Mouse (Mus musculus) neural tube, embryonic 12.5 days (tissue): ENCODE data around the gene Pmp22. TPM values are rescaled to one million over a fixed set of nuclear protein-coding genes. Genes with fewer than 3 reads are reported as not detected.

Source experiments
- ATAC-seq: fragments of 200-750 bp; cut with Nextera tagmentation; 2 replicates; pipeline ENCODE4 v1.8.0; 2017; ENCODE audit warnings: low read depth, mild to moderate bottlenecking, moderate TSS enrichment, moderate library complexity; ENCODE audit not compliant: low FRiP score
- H3K27ac ChIP-seq: fragments of 300-500 bp; sonication (generic); 2 replicates; pipeline ENCODE4 v1.5.1; 2016
- H3K27me3 ChIP-seq: fragments of 300-500 bp; sonication (generic); replicated peaks from 2 replicates; pipeline ENCODE4 v1.6.1; 2016; ENCODE audit warnings: mild to moderate bottlenecking
- H3K36me3 ChIP-seq: fragments of 300-500 bp; sonication (generic); 2 replicates; pipeline ENCODE4 v1.6.1; 2016; ENCODE audit warnings: mild to moderate bottlenecking
- H3K4me1 ChIP-seq: fragments of 300-500 bp; sonication (generic); 2 replicates; pipeline ENCODE4 v1.6.1; 2016
- H3K4me2 ChIP-seq: fragments of 300-500 bp; sonication (generic); replicated peaks from 2 replicates; pipeline ENCODE4 v1.6.1; 2016; ENCODE audit warnings: mild to moderate bottlenecking
- H3K4me3 ChIP-seq: fragments of 300-500 bp; sonication (generic); 2 replicates; pipeline ENCODE4 v1.5.1; 2016
- H3K9ac ChIP-seq: fragments of 300-500 bp; sonication (generic); 2 replicates; pipeline ENCODE4 v1.6.1; 2016; ENCODE audit warnings: mild to moderate bottlenecking
- H3K9me3 ChIP-seq: fragments of 300-500 bp; sonication (generic); 2 replicates; pipeline ENCODE4 v1.6.1; 2016; ENCODE audit warnings: mild to moderate bottlenecking
- WGBS: fragments of 180-500 bp; shearing (Covaris S2); methylation state at CpG from one replicate; pipeline ENCODE4 v1.1.7; 2016; 5-methylcytosine and 5-hydroxymethylcytosine counted together
- polyA plus RNA-seq: library from polyadenylated mRNA; unstranded; fragments of >200 nt; fragmentation: Nextera tagmentation; extraction: Ambion mirVana; gene quantifications from 2 replicates; pipeline ENCODE4 v1.2.1, GENCODE M21; 2016

Pmp22 gene
- polyA plus RNA-seq, 1 experiment from 2014 or later: 29.8 TPM

DNA sequence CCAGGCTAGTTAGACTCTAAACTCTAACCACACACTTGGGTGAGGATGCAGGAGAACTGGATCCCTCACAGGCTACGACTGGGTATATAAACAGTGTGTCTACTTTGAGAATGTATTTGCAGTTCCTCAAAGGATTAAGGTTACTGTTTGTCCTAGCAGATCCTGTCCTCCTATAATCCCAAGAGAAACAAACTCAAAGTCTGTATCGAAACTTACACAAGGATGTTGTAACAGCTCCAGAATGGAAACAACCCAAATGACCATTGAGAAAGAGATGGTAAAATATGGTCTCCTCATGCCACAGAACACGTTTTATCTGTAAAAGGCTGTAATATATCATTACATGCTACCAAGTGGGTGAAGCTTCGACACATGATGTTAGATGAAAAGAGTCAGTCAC, 39.0 kb downstream of the Pmp22 start:
- H3K4me1 ChIP-seq: no peaks in the 10 kb centered on the region
- WGBS: 78% methylated on average over 4 of the region's 4 CpGs
- H3K4me3 ChIP-seq: no peak overlapping the region
- no peak overlapping the region for H3K27ac ChIP-seq
- H3K36me3 ChIP-seq: no peaks in the 10 kb centered on the region
- H3K9me3 ChIP-seq: no peaks in the 10 kb centered on the region
- H3K4me2 ChIP-seq: no peak overlapping the region
- H3K9ac ChIP-seq: no peak overlapping the region
- H3K27me3 ChIP-seq: no peaks in the 10 kb centered on the region
- no peak for ATAC-seq

DNA sequence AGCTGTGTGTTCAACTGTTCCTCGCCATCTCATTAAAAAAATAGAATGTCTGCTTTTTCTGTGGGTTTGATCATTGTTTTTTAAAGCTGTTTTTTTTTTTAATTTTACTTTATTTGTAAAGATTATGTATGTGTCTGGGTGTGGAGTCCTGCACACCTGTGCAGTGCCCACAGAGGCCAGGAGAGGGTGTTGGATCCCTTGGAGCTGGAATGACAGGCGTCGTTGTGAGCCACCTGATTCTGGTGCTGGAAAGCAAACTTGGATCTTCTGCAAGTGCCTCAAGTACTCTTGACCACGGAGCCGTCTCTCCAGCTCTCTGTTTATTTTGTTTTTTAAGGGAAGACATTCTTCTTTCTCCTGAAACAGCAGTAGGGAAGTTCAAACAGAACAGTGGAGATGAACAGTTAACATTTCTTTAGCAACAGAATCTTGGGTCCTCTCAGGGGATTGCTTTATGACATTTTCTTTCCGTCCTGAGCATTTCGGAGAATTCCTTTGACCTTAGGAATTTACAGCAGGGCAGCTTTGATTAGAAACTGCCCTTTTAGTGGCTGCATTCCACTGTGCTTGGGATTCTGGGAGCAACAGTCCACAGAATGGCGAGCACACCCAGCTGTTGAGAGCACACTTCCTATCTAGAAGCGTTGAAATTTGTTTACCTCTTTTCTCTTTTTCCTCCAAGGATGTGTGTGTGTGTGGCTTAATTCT, 39.9 kb downstream of the Pmp22 start:
- Histone ChIP-seq H3K4me1 (no peaks in the 10 kb centered on the region), H3K9me3 (no peaks in the 10 kb centered on the region), H3K4me3 (no peak overlapping the region), H3K36me3 (no peaks in the 10 kb centered on the region), H3K27ac (no peak overlapping the region), H3K27me3 (no peaks in the 10 kb centered on the region), H3K9ac (no peak overlapping the region), H3K4me2 (no peak overlapping the region)
- no peak for ATAC-seq
- 23% methylated on average over 9 of the region's 9 CpGs for WGBS

DNA sequence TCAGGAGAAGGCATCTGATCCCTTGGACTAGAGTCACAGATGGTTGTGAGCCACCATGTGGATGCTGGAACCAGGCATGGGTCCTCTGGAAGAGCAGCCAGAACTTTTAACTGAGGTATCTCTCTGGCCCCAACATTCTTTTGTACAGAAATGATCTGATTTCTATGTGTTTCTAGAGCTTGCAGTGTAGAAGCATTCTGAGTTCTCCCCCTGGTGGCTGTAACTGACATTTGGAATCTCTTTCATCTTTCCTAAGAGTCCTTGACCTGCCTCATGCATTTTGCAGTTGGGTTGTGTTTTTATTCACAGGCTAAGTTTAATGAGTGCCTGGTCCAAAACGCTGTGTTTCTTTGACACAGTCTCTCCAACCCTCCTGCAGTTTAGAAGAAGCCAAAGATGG, 43.2 kb downstream of the Pmp22 start:
- ATAC-seq: no peak

DNA sequence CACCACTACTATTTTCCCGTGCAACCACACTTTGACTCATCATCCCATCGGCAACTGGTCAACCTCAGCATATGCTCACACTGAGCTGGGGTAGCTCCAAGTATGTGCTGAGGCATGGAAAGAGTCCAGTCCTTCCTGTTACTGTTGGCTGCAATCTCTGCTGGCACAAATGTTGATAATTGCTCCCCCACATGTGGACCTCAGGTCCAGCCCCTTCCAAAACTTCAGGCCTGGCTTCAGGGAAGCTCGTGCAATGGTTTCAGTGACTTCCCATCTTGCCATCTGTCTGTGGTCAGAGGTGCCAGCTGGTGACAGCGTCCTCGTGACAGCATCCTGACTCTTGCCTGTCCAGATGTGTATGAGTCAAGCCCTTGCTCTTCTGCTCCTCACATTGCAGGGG, 44.8 kb downstream of the Pmp22 start:
- no peak overlapping the region for H3K4me3 ChIP-seq
- H3K27ac ChIP-seq: no peak overlapping the region
- H3K4me2 ChIP-seq: no peak overlapping the region
- no peaks in the 10 kb centered on the region for H3K36me3 ChIP-seq
- no peak overlapping the region for H3K9ac ChIP-seq
- 87% methylated on average over 5 of the region's 5 CpGs for WGBS
- H3K9me3 ChIP-seq: no peaks in the 10 kb centered on the region
- H3K27me3 ChIP-seq: no peaks in the 10 kb centered on the region
- no peaks in the 10 kb centered on the region; the same call in 1 of the 2 replicates for H3K4me1 ChIP-seq
- no peak for ATAC-seq

More for the DNA sequence above, 43.2 kb downstream of the Pmp22 start:
- H3K27me3 ChIP-seq: no peaks in the 10 kb centered on the region
- no peaks in the 10 kb centered on the region for H3K9me3 ChIP-seq
- H3K27ac ChIP-seq: no peak overlapping the region
- H3K36me3 ChIP-seq: no peaks in the 10 kb centered on the region
- H3K4me2 ChIP-seq: no peak overlapping the region
- H3K4me3 ChIP-seq: no peak overlapping the region
- WGBS: 29% methylated on average over 1 of the region's 1 CpGs
- no peak overlapping the region for H3K9ac ChIP-seq
- H3K4me1 ChIP-seq: no peaks in the 10 kb centered on the region

DNA sequence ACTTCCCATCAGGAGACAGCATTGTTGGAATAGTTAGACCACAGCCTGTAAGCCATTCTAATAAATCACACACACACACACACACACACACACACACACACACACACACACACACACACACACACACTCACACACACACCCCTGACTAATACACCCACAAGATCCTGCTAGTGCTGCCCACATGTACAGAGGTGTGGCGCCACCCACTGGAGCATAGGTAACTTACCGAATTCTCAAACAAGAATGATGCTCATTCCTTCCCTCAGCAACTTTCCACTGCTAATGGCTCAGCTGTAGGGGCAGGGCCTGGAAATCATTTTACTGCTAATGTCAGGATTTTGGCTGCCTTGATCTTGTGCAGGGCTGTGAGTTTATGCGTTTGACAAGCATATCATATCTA, 46.5 kb downstream of the Pmp22 start:
- Histone ChIP-seq H3K27ac (no peak overlapping the region), H3K4me1 (peaks cover 4% of the 10 kb centered on the region; the same call in 1 of the 2 replicates), H3K36me3 (no peaks in the 10 kb centered on the region), H3K9me3 (no peaks in the 10 kb centered on the region), H3K4me3 (no peak overlapping the region), H3K9ac (no peak overlapping the region), H3K4me2 (no peak overlapping the region), H3K27me3 (no peaks in the 10 kb centered on the region)
- WGBS: 49% methylated on average over 3 of the region's 3 CpGs
- ATAC-seq: no peak

DNA sequence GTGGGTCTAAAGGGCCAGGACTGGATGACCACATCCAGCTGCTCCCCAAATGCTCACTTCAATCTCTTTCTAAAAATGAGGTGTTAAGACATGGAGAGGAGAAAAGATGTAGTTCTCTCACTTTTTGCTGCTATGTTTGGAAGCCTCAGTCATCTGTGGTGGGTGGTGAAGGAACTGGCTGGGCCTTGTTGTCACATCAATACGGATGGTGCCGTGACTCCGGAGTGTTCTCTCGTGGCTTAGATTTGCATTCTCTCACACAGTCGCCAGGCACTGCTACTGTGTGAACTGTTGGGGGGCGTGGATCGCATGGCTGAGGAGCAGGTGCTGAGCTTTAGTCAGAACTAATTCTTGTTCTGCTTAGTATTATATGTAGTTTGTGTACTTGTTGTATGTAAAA, 47.6 kb downstream of the Pmp22 start:
- Histone ChIP-seq H3K9ac (no peak overlapping the region), H3K4me3 (no peak overlapping the region), H3K36me3 (no peaks in the 10 kb centered on the region), H3K4me1 (peaks cover 11% of the 10 kb centered on the region; the same call in 1 of the 2 replicates), H3K27me3 (no peaks in the 10 kb centered on the region), H3K27ac (no peak overlapping the region), H3K4me2 (no peak overlapping the region), H3K9me3 (no peaks in the 10 kb centered on the region)
- ATAC-seq: no peak
- WGBS: 69% methylated on average over 7 of the region's 7 CpGs

DNA sequence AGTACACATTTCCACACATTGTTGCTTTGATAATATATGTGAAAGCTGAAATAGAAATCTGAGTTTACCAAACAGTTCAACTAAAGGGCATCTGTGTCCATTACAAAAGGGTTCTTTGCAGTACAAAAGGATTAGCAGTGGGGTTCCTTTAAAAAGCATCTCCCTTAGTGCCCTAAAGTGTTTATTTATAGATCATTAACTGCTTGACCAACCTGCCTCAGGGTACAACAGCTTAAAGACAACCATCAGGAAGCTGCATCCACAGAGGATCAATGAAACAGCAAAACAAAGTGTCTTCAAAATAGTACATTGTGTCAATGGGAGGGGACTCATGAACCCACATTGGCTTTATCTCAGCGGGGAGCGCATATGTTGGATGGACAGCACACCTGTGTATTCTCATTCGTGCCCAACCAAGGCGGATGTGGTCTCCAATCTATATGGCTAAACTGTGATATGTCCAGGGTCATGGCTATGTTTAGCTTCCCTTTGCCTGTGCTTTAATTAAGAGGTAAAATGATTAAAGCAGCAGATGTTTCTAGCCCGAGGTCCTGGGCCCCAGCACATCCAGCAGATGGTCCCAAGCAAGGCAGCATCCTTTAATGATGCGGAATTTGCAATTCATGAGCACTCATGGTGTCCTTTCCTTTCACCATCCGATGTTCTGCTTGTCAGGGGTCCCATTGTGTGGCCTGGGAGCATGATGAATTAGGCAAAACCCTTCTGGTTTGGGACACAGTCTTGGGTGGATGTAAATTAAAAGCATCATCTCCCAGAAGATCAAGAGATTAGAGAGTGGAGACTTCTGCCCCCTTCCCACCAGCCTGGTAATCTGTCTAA, 51.7 kb downstream of the Pmp22 start:
- Histone ChIP-seq H3K4me2 (no peak overlapping the region), H3K9ac (no peak overlapping the region), H3K4me3 (no peak overlapping the region), H3K27ac (no peak overlapping the region), H3K9me3 (no peaks in the 10 kb centered on the region), H3K27me3 (no peaks in the 10 kb centered on the region), H3K36me3 (no peaks in the 10 kb centered on the region), H3K4me1 (peaks cover 17% of the 10 kb centered on the region)
- ATAC-seq: peak; percentile 92
- 16% methylated on average over 7 of the region's 7 CpGs for WGBS

DNA sequence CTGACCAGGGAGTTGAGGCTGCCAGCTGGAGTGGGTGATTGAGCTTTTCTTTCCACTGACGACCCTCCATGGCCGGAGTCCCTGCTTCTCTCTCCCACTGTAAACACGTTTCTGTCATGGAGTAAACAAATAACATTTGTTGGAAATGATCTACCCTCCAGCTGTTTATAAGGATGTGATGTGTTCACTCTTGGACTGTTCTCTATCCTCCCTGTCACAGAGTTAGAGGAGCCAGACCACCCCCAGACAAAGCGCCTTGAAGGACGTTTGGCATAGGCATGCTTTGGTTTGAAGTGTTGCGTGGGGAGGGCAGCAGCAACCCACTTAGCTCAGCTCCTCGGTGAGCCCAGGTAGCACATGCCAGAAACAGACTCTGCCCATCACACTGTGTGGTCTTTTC, 60.0 kb downstream of the Pmp22 start:
- ATAC-seq: no peak
- Histone ChIP-seq H3K9me3 (no peaks in the 10 kb centered on the region; the same call in 1 of the 2 replicates), H3K9ac (no peak overlapping the region), H3K4me1 (no peaks in the 10 kb centered on the region), H3K4me3 (no peak overlapping the region), H3K4me2 (no peak overlapping the region), H3K27me3 (no peaks in the 10 kb centered on the region), H3K36me3 (no peaks in the 10 kb centered on the region), H3K27ac (no peak overlapping the region)
- 83% methylated on average over 7 of the region's 7 CpGs for WGBS

DNA sequence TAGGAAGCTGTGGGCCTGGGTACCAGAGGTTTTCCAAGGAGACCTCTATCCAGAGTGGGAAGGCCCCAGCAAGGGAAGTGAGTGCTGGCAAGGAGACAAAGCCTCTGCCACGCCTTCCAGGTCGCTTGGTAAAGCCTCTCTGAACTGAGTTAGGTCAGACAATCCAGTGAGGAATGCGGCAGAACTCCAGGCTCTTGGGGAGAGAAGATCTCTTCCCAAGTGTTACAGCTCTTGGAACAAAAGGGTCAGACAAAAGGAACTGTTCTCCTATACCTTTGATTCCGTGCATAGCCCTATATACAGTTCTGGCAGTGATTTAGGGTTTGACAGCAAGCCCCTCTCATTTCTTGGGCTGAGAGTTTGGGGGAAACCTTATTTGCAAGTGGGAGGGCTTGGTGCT, 69.3 kb downstream of the Pmp22 start:
- H3K36me3 ChIP-seq: no peaks in the 10 kb centered on the region
- no peaks in the 10 kb centered on the region for H3K27me3 ChIP-seq
- no peak overlapping the region for H3K9ac ChIP-seq
- H3K27ac ChIP-seq: no peak overlapping the region
- WGBS: 32% methylated on average over 4 of the region's 4 CpGs
- peaks cover 13% of the 10 kb centered on the region; the same call in 1 of the 2 replicates for H3K9me3 ChIP-seq
- no peaks in the 10 kb centered on the region for H3K4me1 ChIP-seq
- no peak for ATAC-seq
- no peak overlapping the region for H3K4me3 ChIP-seq
- H3K4me2 ChIP-seq: no peak overlapping the region

DNA sequence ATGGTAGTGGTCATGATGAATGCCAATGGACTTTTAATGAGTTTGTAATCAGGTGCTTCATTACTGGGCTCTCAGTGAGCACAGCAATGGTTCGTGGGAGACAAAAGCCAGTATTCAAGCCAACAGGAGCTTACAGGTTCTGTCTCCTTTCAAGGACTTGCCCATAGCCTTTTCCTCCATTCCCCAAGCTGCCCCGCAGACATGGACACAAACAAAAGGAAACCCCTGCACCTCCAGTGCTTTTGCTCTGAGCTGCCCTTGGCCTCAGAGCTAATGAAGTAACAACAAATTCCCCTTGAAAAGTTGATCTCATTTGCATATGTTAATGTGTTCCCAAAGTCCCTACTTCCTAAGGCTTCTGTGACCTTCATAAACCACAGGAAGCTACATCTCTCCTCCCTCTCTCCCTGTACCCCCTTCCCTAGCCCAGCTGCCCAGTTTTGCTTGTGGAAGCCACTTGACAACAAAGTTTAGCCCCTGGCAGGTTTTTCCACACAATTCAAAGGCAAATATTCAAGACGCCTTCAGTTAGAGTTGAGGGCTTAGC, 73.3 kb downstream of the Pmp22 start:
- no peak overlapping the region for H3K4me3 ChIP-seq
- H3K36me3 ChIP-seq: no peaks in the 10 kb centered on the region
- H3K9ac ChIP-seq: no peak overlapping the region
- peaks cover 13% of the 10 kb centered on the region; the same call in 1 of the 2 replicates for H3K9me3 ChIP-seq
- no peak overlapping the region for H3K4me2 ChIP-seq
- no peak overlapping the region for H3K27ac ChIP-seq
- no peaks in the 10 kb centered on the region for H3K27me3 ChIP-seq
- 76% methylated on average over 3 of the region's 3 CpGs for WGBS
- H3K4me1 ChIP-seq: no peaks in the 10 kb centered on the region
- no peak for ATAC-seq
